Mouse (Mus musculus): ENCODE results near the gene Pard3b. TPM values are rescaled to one million over a fixed set of nuclear protein-coding genes. Genes with fewer than 3 reads are reported as not detected.

Pard3b gene
- polyA plus RNA-seq, 1 experiment: 0.42 TPM

DNA sequence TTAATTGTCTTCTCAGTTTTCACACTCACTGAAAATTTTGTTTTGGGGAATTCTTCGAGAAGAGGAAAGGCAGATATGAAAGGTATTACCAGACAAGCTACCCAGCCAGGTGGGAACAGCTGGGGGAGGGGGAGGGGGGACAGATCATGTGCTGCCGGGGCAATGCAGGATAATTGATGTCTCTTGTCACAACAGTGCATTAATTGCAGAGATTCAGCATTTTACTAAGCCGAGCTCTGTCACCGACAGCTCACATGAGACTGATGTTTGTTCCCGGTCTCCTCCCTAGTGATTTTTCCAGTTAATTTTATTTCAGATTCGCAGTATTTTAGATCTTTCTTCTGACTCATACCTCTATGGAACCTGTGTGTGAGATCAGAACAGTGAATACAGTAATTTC is 850.2 kb downstream of the Pard3b start:
- H3K9ac ChIP-seq (ENCODE audit: low read depth, poor library complexity, severe bottlenecking): no peak overlapping the region
- no peaks in the 10 kb centered on the region for H3K36me3 ChIP-seq (ENCODE audit: control insufficient read depth, insufficient read depth, low read length, poor library complexity, severe bottlenecking)
- H3K9me3 ChIP-seq (replicated peaks; ENCODE audit: control insufficient read depth, insufficient read depth, low read length, poor library complexity, severe bottlenecking): no peaks in the 10 kb centered on the region
- H3K27ac ChIP-seq (ENCODE audit: insufficient read depth, low read length): no peak overlapping the region
- H3K27me3 ChIP-seq (ENCODE audit: control insufficient read depth, insufficient read depth, low read length, poor library complexity, severe bottlenecking): no peaks in the 10 kb centered on the region
- no peaks in the 10 kb centered on the region for H3K4me1 ChIP-seq (ENCODE audit: control insufficient read depth, insufficient read depth, low read length)
- no peak overlapping the region for H3K4me3 ChIP-seq (ENCODE audit: low read depth, low read length)
- TF ChIP-seq CTCF (IDR thresholded peaks at IDR 0.05; ENCODE audit: low read depth, low read length) (no peak), POLR2A (IDR thresholded peaks at IDR 0.05; ENCODE audit: insufficient read depth, low read length) (no peak), EP300 (IDR thresholded peaks at IDR 0.05; ENCODE audit: insufficient read depth, low read depth, low read length) (no peak)

DNA sequence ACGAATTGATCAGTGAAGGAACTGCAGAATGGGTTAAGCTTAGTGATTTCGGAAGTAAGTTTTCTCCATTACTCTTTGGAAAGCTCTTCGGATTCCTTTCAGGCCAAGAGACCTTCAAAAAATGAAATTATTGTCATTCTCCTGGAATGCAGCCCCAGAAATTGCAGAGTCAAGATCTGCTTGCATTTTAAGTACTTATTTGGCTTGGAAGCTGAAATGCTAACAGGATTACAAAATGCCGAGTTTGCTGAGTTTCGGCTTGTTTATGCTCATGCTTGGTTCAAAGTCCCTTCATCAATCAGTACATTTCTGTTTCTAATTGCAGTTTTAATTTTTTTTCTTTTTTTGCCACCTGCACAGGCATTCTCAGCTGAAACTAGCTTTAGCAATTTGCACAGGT is 860.5 kb downstream of the Pard3b start:
- Histone ChIP-seq H3K4me1 (ENCODE audit: control insufficient read depth, insufficient read depth, low read length) (no peaks in the 10 kb centered on the region), H3K27ac (ENCODE audit: insufficient read depth, low read length) (no peak overlapping the region), H3K9ac (ENCODE audit: low read depth, poor library complexity, severe bottlenecking) (no peak overlapping the region), H3K27me3 (ENCODE audit: control insufficient read depth, insufficient read depth, low read length, poor library complexity, severe bottlenecking) (no peaks in the 10 kb centered on the region), H3K9me3 (replicated peaks; ENCODE audit: control insufficient read depth, insufficient read depth, low read length, poor library complexity, severe bottlenecking) (no peaks in the 10 kb centered on the region), H3K36me3 (ENCODE audit: control insufficient read depth, insufficient read depth, low read length, poor library complexity, severe bottlenecking) (no peaks in the 10 kb centered on the region), H3K4me3 (ENCODE audit: low read depth, low read length) (no peak overlapping the region)
- TF ChIP-seq CTCF (IDR thresholded peaks at IDR 0.05; ENCODE audit: low read depth, low read length) (no peak), EP300 (IDR thresholded peaks at IDR 0.05; ENCODE audit: insufficient read depth, low read depth, low read length) (no peak), POLR2A (IDR thresholded peaks at IDR 0.05; ENCODE audit: insufficient read depth, low read length) (no peak)

- H3K9ac ChIP-seq (ENCODE audit: low read depth, poor library complexity, severe bottlenecking): no peak overlapping the region
- H3K4me3 ChIP-seq (ENCODE audit: low read depth, low read length): no peak overlapping the region
- H3K27me3 ChIP-seq (ENCODE audit: control insufficient read depth, insufficient read depth, low read length, poor library complexity, severe bottlenecking): no peaks in the 10 kb centered on the region
- no peaks in the 10 kb centered on the region for H3K9me3 ChIP-seq (replicated peaks; ENCODE audit: control insufficient read depth, insufficient read depth, low read length, poor library complexity, severe bottlenecking)
- no peaks in the 10 kb centered on the region for H3K4me1 ChIP-seq (ENCODE audit: control insufficient read depth, insufficient read depth, low read length)
- H3K27ac ChIP-seq (ENCODE audit: insufficient read depth, low read length): no peak overlapping the region
- TF ChIP-seq CTCF (IDR thresholded peaks at IDR 0.05; ENCODE audit: low read depth, low read length) (no peak), EP300 (IDR thresholded peaks at IDR 0.05; ENCODE audit: insufficient read depth, low read depth, low read length) (no peak), POLR2A (IDR thresholded peaks at IDR 0.05; ENCODE audit: insufficient read depth, low read length) (no peak)
- H3K36me3 ChIP-seq (ENCODE audit: control insufficient read depth, insufficient read depth, low read length, poor library complexity, severe bottlenecking): no peaks in the 10 kb centered on the region
Measured at GRCm38 (mm10) chr1:62510501-62510900, 871.9 kb downstream of the Pard3b start.

DNA sequence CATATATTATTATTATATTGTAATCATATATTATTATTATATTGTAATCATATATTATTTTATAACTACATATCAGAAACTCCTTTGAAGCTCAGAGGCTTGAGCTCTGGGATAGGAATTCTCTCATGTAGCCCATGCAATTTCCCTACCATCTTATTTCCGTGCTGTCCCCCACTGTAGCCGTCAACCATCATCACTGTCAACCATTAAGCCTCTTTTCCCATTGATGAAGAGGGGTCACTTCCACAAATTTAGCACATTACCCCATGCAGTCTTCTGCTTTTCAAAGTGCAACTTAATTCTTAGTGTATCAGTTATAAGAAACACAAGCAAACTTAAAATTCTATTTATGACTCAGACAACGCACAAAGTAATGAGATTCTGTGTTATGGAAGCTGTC is 873.1 kb downstream of the Pard3b start:
- Histone ChIP-seq H3K4me1 (ENCODE audit: control insufficient read depth, insufficient read depth, low read length) (no peaks in the 10 kb centered on the region), H3K9me3 (replicated peaks; ENCODE audit: control insufficient read depth, insufficient read depth, low read length, poor library complexity, severe bottlenecking) (no peaks in the 10 kb centered on the region), H3K27ac (ENCODE audit: insufficient read depth, low read length) (no peak overlapping the region), H3K4me3 (ENCODE audit: low read depth, low read length) (no peak overlapping the region), H3K9ac (ENCODE audit: low read depth, poor library complexity, severe bottlenecking) (no peak overlapping the region), H3K27me3 (ENCODE audit: control insufficient read depth, insufficient read depth, low read length, poor library complexity, severe bottlenecking) (no peaks in the 10 kb centered on the region), H3K36me3 (ENCODE audit: control insufficient read depth, insufficient read depth, low read length, poor library complexity, severe bottlenecking) (no peaks in the 10 kb centered on the region)
- TF ChIP-seq CTCF (IDR thresholded peaks at IDR 0.05; ENCODE audit: low read depth, low read length) (no peak), EP300 (IDR thresholded peaks at IDR 0.05; ENCODE audit: insufficient read depth, low read depth, low read length) (no peak), POLR2A (IDR thresholded peaks at IDR 0.05; ENCODE audit: insufficient read depth, low read length) (no peak)

GRCm38 (mm10) chr1:62518621-62519213 is 880.1 kb downstream of the Pard3b start:
- no peak overlapping the region for H3K27ac ChIP-seq (ENCODE audit: insufficient read depth, low read length)
- H3K9me3 ChIP-seq (replicated peaks; ENCODE audit: control insufficient read depth, insufficient read depth, low read length, poor library complexity, severe bottlenecking): no peaks in the 10 kb centered on the region
- no peak for TF ChIP-seq EP300 (IDR thresholded peaks at IDR 0.05; ENCODE audit: insufficient read depth, low read depth, low read length)
- no peak for TF ChIP-seq CTCF (IDR thresholded peaks at IDR 0.05; ENCODE audit: low read depth, low read length)
- no peak for TF ChIP-seq POLR2A (IDR thresholded peaks at IDR 0.05; ENCODE audit: insufficient read depth, low read length)
- no peaks in the 10 kb centered on the region for H3K4me1 ChIP-seq (ENCODE audit: control insufficient read depth, insufficient read depth, low read length)
- H3K4me3 ChIP-seq (ENCODE audit: low read depth, low read length): no peak overlapping the region
- H3K9ac ChIP-seq (ENCODE audit: low read depth, poor library complexity, severe bottlenecking): no peak overlapping the region
- no peaks in the 10 kb centered on the region for H3K36me3 ChIP-seq (ENCODE audit: control insufficient read depth, insufficient read depth, low read length, poor library complexity, severe bottlenecking)
- no peaks in the 10 kb centered on the region for H3K27me3 ChIP-seq (ENCODE audit: control insufficient read depth, insufficient read depth, low read length, poor library complexity, severe bottlenecking)

- Histone ChIP-seq H3K27ac (ENCODE audit: insufficient read depth, low read length) (no peak overlapping the region), H3K4me1 (ENCODE audit: control insufficient read depth, insufficient read depth, low read length) (no peaks in the 10 kb centered on the region), H3K27me3 (ENCODE audit: control insufficient read depth, insufficient read depth, low read length, poor library complexity, severe bottlenecking) (no peaks in the 10 kb centered on the region), H3K9ac (ENCODE audit: low read depth, poor library complexity, severe bottlenecking) (no peak overlapping the region), H3K4me3 (ENCODE audit: low read depth, low read length) (no peak overlapping the region), H3K9me3 (replicated peaks; ENCODE audit: control insufficient read depth, insufficient read depth, low read length, poor library complexity, severe bottlenecking) (no peaks in the 10 kb centered on the region), H3K36me3 (ENCODE audit: control insufficient read depth, insufficient read depth, low read length, poor library complexity, severe bottlenecking) (no peaks in the 10 kb centered on the region)
- TF ChIP-seq EP300 (IDR thresholded peaks at IDR 0.05; ENCODE audit: insufficient read depth, low read depth, low read length) (no peak), POLR2A (IDR thresholded peaks at IDR 0.05; ENCODE audit: insufficient read depth, low read length) (no peak), CTCF (IDR thresholded peaks at IDR 0.05; ENCODE audit: low read depth, low read length) (no peak)
Measured at GRCm38 (mm10) chr1:62521368-62521767, 882.7 kb downstream of the Pard3b start.

All from ES-Bruce4 (cell line).